Mouse (Mus musculus): ENCODE data around the gene Gstm7.

DNA sequence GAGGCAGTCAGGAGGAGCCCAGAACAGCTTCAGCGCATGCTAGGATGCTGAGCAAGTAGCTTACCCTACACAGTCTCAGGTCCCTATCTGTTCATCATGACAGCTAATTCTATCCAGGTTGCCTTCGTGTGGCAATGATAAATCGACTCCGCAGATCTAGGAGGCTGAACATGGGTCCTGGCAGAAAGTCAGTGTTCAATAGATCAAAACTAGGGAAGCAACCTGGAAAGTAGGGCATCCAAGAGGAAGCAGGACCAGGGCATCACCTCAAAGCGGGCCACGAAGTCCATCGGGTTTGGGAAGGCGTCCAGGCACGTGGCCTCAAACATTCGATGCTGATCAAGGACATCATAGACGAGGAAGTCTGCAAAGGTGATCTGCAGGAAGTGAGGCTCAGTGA lies 18.9 kb upstream of the Gstm7 start:
- TF ChIP-seq CTCF (IDR thresholded peaks at IDR 0.05; ENCODE audit: low read depth, low read length) (no peak), GATA1 (IDR thresholded peaks at IDR 0.05; ENCODE audit: borderline replicate concordance, low read length) (no peak), TAL1 (conservative IDR thresholded peaks at IDR 0.05; ENCODE audit: low read depth, low read length) (no peak)
